Mouse (Mus musculus) inflammation-experienced regulatory T-cells, adult 6 months (primary cell): ENCODE results near the gene Gsdmc4. TPM values are rescaled to one million over a fixed set of nuclear protein-coding genes. Genes with fewer than 3 reads are reported as not detected.
"Not testable (repeated sequence)": the region's sequence is repeated elsewhere in the genome, so short reads cannot be mapped to it uniquely, and the experiment has no call there.

ENCODE experiments used
- ATAC-seq: one replicate; pipeline ENCODE4 v1.8.0; 2017
- polyA plus RNA-seq, 3 experiments: library from polyadenylated mRNA; unstranded; fragments of 100-300 nt; shearing (Covaris generic); gene quantifications; one replicate each; pipeline ENCODE4 v1.2.1; 2017

Gene Gsdmc4
- polyA plus RNA-seq: under 1 TPM in 1 of 3 experiments, not detected in 2; 0.29 TPM

DNA sequence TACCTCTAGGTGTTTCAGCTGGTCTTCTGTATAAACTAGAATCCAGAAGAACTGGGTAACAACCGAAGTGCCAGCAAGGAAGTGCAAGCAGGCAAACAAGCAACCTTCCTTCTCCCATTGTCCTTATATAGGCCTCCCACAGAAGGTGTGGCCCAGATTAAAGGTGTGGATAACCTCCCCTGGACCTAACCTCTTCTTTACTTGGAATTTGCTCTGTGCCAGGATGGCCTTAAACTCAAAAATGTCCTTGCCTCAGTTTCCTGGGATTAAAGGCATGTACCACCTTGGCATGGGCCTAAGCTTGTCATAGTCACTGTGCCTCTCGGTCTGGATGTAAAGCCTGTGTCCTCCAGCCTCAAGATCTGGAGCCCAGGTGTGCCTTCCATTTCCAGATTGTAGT lies at the start of gene Gsdmc4:
Gene Gsdmc4, minus strand, starts transcription at position 101 of the 400 bp plus-strand sequence.
- not testable (repeated sequence) for ATAC-seq

DNA sequence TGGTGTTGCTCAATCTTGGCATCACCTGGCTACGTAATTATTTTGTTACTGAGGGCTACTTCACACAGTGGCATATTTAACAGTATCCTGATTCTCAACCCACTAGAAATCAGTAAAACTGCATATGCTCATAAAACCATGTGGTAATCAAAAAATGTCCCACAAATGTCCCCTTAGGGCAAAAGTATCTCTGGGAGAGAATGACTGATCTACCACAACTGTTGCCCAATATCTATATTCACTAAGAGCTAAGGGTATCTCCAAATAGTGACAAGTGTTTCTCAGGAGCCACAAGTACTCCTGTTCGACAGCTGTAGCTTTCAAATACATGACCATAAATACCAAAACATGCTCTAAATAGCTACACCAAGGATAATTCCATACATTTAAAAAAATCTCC lies 48.4 kb upstream of the Gsdmc4 start:
- no peak for ATAC-seq

DNA sequence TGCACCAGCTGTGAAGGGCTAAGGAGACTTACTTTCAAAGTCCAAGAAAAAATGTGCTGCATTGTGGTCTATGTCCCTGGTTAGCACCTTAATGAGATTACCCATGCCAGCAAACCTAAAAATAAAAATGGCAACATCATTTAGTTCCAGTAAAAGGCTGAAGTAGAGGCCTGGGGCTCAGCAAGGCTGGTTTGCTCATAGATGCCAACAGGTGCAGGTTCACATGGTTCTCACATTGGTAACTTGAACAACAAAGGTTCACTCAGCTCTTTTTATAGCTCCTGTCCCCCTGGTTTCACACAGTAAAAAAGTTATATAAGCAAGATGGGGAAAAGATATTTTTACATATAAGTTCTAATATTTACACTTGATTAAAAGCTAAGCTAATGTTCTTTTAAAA lies 45.5 kb upstream of the Gsdmc4 start:
- no peak for ATAC-seq

DNA sequence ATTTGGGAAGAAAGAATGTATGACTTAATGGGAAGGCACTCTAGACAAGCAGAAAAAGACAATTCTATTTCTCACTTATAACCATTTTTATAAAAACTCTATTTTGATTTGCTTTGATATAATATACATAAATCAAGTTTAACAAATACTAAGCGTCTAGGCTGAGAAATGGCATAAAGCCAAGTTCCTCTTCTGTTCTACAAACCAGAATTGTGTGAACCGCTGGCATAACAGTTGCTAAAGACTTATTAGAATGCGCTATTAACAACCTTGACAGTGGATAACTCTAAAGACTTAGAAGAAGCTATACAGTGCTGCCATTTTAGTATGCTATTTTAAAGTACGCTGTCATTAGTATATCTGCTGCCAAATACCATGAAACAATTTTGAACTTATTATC lies 41.2 kb upstream of the Gsdmc4 start:
- ATAC-seq: no peak

DNA sequence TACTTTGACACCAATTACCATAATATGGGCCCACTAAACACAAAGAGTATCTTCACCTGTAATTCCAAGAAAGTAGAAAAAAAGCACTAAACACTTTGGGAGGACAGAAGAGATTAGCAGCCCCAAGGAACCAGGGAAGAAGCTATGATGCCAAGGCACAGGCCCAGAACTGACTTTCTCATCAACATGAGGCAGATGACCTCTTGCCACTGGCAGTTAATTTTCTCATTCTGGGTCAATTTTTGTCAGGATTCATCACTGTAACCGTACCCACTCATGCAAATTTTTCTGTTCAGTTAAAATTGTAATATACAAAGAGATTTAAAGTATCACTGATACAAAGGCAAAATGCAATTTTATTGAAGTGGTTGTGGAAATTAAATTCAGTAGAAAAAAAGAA lies 29.1 kb upstream of the Gsdmc4 start:
- ATAC-seq: no peak

DNA sequence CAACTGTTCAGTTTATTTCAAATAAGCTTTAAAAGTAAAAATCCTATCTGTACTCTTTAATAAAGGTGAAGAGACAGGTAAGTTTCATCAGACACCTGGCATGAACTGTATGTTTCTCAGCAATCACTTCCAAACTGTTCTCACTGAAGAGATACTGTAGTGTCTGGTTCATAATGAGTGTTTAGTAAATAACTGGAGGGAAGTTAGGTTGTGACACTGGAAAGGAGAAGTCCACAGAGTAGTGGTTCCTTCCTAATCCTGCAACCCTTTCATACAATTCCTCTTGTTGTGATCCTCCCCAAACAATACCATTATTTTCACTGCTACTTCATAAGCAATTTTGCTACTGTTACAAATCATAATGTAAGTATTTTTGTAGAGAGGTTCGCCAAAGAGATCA lies 20.6 kb upstream of the Gsdmc4 start:
- ATAC-seq: no peak

DNA sequence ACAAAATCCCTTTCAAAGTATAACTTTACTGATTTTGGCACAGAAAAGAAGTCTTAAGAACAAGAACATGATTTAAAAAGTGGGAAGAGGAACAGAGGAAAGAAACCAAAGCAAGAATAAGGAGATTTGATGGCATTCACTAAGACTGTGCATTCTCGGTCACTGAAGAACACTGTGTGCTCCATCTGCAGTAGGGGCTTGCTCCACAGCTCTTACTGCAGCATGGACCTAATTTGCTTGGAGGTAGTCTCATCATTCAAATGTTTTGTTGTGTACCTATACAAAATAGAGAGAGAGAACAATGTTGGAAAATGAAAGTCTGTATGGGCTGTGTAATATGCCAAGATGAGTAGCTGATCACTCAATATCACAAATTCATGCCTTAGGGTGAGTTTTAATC lies 19.3 kb upstream of the Gsdmc4 start:
- ATAC-seq: no peak

DNA sequence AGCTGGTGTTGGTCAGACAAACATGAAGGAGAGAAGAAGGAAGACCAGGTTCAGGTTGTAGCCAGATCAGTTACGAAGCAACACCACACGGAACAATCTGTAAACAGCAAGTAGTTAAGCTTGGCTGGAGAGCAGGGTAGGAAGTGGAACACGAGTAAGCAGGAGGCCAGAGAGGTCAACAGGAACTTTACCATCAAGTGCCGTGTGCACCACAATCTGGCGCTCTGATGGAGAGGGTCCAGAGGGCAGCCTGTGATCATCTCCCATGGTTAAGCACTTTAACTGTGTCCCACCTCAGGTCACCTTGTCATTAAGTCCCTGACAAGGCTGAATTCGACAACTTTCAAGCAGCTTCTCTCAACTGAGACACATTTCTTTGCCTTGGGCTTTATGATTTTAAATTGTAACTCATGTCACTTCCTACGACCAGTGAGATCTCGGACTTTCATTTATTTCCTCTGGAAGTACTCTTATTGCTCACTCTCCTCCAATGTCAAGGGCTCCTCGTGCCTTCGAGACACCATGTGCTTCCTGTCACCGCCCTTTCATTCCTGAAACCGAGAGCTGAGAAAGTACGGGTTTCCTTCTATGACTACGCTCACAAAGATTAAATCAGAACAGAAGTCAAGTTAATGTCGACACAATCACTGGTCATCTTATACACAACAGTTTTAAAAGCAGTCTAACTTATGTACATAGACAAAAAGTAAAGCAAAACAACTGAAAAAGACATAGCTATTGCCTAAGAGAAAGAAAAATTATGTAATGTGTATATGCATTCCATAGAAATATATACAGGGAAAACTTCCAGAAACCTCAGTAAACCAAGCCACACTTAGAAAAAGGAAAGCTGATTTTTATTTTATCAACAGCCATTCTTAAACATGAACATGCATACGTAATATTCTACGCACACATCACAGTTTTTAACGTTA lies 18.3 kb upstream of the Gsdmc4 start:
- no peak for ATAC-seq

DNA sequence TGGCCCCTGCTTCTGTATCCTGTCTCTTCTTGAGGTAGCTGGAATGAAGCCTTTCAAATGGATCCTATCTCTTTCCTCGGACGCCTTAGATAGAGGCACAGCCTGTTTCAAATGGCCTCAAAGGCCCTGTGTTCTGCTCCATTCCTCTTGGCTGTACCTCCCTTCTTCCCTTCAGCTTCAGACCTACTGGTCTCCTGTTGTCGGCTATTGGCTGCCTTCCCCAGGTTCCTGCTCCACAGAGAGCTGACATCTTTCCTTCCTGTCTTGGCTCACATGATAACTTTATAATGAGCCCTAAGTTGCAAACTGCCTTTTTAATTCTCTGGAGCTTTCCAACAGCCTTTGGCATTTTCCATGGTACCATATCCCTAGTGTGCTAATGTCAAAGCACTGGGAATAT lies 14.1 kb upstream of the Gsdmc4 start:
- no peak for ATAC-seq

DNA sequence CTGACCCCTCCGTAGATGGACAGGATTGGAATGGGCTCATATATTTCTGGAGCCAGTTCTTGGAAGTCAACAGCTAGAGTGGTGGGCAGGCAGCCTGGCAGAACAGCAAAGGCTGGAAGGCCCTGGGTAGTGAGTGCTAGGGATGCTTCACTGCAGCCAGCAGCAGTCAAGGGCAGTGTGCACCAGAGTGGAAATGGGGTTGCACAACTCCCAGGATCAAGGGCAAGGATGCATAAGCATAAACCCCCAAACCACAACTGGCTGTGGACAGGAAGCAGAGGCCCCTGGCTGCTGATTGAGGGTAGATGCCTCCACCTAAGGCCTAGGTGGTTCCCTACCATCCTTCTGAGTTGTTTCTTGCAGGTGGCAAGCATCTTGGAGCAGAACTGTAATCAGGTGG lies 12.4 kb upstream of the Gsdmc4 start:
- no peak for ATAC-seq

DNA sequence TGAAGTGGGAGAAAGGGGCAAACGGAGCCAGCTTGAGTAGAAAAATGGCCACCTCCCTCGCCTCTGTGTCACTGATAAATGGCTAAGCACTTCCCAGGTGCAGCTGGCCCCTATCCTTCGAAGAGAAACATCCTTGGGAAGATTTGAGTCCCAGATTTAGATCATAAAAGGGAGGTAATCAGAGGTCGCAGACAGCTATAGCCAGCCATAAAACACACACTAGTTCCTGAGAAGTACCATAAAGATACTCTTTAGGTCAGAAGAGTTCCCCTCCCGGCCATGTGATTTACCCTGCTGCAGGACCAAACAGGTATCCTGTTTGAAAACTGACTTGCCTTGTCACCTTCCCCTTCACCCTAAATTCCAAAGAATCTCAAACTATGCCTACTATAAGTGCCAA lies 9.5 kb upstream of the Gsdmc4 start:
- ATAC-seq: not testable (repeated sequence)

DNA sequence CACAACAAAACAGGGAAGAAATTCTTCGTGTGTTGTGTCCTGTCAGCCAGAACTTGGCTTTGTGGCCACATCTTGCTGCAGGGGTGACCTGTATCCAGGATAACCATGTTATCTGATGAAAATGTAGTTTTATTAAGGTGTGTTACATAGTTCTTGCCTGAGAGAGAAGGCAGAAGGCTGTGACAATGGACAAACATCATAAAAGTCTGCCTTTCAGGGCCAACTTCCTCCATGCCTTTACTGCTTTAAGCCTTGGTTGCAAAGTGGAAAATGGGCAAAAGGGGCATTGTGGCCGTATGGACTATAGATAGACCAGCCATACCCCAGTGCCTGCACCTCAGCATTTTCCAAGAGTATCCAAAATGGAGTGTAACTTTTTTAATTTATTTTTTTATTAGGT lies 7.6 kb upstream of the Gsdmc4 start:
- ATAC-seq: not testable (repeated sequence)

DNA sequence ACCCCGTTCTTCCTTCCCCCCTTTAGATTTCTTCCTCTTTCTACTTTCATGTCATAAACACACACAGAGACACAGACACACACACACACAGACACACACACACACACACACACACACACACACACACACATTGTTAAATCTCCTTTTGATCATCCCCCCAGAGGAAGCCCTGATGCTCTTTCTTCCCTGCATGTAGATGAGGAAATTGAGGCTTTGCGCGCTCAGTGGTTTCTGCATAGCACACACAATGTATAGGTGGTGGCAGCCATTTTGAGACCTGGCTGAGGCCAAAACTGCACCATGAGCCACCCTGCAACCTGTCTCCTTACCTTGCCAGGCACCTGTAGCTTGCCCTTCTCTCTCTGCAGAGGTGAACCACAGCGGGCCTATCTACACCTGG lies 4.5 kb upstream of the Gsdmc4 start:
- ATAC-seq: not testable (repeated sequence)

DNA sequence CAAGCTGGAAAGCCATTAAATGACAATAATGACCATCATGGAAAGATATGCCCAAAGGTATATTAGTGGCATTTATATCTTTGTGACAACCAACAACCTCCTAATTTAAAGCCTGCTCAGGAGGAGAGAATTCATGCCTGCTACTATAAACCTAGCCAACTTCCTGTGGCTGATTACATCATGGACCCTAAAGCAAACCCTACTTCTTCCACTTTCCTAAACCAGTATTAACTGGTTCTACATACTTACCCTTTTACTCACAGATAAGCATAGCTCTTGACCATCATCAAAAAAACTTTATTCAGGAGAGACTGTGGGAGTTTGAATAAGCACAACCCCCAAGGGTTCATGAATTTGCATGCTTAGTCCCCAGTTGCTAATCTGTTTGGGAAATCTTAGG lies 2.2 kb downstream of the Gsdmc4 start:
- ATAC-seq: not testable (repeated sequence)

DNA sequence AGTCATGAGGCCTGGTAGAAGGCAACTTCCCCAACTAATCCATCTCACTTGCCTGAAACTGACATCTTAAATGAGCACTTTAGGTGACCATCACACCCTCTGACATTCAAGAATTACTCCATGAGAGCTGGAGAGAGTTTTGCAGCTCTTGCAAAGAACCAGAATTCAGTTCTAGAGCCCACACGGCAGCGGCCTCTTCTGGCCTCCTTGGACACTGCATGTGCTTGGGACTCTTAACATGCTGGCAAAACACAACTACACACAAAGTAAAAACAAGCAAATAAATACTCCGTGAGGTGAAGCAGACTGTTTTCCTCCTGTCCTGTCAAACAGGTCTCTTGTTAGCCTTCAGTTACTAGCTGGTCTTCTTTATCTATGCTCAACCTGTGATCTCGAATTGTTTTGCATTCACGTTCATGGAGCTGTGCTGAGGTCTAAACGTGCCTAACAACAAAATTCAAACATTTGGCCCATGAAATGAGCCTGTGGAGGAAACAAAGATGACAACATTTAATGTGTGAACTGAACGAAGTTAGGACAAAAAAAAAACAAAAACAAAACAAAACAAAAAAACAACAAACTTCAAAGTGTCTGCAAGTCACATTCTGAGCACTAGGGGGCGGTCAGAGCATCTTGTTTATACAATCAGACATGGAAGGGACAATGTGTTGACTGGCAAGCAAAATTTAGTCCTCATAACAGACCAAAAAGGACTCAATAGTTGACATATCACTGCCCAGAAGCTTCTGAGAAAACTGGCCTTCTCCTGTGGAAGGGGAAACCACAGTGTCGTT lies 16.3 kb downstream of the Gsdmc4 start:
- ATAC-seq: peak; percentile 81

DNA sequence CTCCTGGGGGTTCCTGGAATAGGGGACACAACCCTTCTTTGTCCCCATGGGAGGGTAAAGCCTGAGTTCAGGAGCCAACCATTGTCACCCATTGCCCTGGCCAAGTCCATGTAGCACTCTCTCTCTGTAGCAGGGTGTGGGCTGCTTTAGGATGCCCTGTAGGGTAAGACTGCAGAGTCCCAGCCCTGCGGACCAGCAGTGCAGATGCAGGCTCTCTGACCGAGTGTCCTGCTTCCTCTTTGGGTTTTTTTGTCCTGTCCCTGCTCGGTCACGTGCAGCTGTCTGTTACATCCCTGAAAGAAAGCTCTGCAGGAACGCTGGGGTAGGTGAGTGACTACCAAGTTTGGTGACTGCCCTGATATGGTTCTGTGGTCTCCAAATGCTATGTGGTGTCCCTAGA lies 23.7 kb downstream of the Gsdmc4 start:
- not testable (repeated sequence) for ATAC-seq

DNA sequence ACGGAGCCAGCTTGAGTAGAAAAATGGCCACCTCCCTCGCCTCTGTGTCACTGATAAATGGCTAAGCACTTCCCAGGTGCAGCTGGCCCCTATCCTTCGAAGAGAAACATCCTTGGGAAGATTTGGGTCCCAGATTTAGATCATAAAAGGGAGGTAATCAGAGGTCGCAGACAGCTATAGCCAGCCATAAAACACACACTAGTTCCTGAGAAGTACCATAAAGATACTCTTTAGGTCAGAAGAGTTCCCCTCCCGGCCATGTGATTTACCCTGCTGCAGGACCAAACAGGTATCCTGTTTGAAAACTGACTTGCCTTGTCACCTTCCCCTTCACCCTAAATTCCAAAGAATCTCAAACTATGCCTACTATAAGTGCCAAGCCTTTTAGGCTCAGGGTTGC lies 24.1 kb downstream of the Gsdmc4 start:
- not testable (repeated sequence) for ATAC-seq

DNA sequence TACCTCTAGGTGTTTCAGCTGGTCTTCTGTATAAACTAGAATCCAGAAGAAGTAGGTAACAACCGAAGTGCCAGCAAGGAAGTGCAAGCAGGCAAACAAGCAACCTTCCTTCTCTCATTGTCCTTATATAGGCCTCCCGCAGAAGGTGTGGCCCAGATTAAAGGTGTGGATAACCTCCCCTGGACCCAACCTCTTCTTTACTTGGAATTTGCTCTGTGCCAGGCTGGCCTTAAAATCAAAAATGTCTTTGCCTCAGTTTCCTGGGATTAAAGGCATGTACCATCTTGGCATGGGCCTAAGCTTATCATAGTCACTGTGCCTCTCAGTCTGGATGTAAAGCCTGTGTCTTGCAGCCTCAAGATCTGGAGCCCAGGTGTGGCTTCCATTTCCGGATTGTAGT lies 33.6 kb downstream of the Gsdmc4 start, which contains the start of gene Gsdmc3:
Gene Gsdmc3, minus strand, starts transcription at position 101 of the 400 bp plus-strand sequence.
- ATAC-seq: not testable (repeated sequence)

DNA sequence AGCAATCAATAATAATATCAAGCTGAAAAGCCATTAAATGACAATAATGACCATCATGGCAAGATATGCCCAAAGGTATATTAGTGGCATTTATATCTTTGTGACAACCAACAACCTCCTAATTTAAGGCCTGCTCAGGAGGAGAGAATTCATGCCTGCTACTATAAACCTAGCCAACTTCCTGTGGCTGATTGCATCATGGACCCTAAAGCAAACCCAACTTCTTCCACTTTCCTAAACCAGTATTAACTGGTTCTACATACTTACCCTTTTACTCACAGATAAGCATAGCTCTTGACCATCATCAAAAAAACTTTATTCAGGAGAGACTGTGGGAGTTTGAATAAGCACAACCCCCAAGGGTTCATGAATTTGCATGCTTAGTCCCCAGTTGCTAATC lies 35.9 kb downstream of the Gsdmc4 start:
- not testable (repeated sequence) for ATAC-seq

DNA sequence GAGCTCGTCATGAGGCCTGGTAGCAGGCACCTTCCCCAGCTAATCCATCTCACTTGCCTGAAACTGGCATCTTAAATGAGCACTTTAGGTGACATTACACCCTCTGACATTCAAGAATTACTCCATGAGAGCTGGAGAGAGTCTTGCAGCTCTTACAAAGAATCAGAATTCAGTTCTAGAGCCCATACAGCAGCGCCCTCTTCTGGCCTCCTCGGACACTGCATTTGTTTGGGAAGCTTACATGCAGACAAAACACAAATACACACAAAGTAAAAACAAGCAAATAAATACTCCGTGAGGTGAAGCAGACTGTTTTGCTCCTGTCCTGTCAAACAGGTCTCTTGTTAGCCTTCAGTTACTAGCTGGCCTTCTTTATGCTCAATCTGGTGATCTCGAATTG lies 50.1 kb downstream of the Gsdmc4 start:
- not testable (repeated sequence) for ATAC-seq
